Mouse (Mus musculus) lung, embryonic 16.5 days (tissue): ENCODE measurements at regions not wholly inside any gene's neighbourhood (a gene's known extent, or its start where the extent isn't known, plus 50 kb on each side); places are given as distances from the start of the nearest gene placed in this dataset.

Source experiments
- ATAC-seq: fragments of 200-750 bp; cut with Nextera tagmentation; 2 replicates; pipeline ENCODE4 v1.8.0; 2017; ENCODE audit warnings: low read depth, mild to moderate bottlenecking, moderate library complexity
- H3K27ac ChIP-seq: fragments of 300-500 bp; sonication (generic); 2 replicates; pipeline ENCODE4 v1.5.1; 2014; ENCODE audit warnings: mild to moderate bottlenecking, control low read depth, low read length
- H3K27me3 ChIP-seq: fragments of 300-500 bp; sonication (generic); 2 replicates; pipeline ENCODE4 v1.6.1; 2014; ENCODE audit warnings: low read depth, low read length, mixed read lengths; ENCODE audit not compliant: control insufficient read depth, insufficient read depth
- H3K36me3 ChIP-seq: fragments of 300-500 bp; sonication (generic); 2 replicates; pipeline ENCODE4 v1.6.1; 2014; ENCODE audit warnings: low read length; ENCODE audit not compliant: control insufficient read depth, insufficient read depth
- H3K4me1 ChIP-seq: fragments of 300-500 bp; sonication (generic); replicated peaks from 2 replicates; pipeline ENCODE4 v1.6.1; 2014; ENCODE audit warnings: low read length, mixed read lengths; ENCODE audit not compliant: control insufficient read depth, insufficient read depth
- H3K4me2 ChIP-seq: fragments of 300-500 bp; sonication (generic); 2 replicates; pipeline ENCODE4 v1.6.1; 2014; ENCODE audit warnings: low read depth, low read length, control low read depth
- H3K4me3 ChIP-seq: fragments of 300-500 bp; sonication (generic); 2 replicates; pipeline ENCODE4 v1.5.1; 2014; ENCODE audit warnings: mild to moderate bottlenecking, low read length, control low read depth
- H3K9ac ChIP-seq: fragments of 300-500 bp; sonication (generic); 2 replicates; pipeline ENCODE4 v1.6.1; 2014; ENCODE audit warnings: low read length, control low read depth
- H3K9me3 ChIP-seq: fragments of 300-500 bp; sonication (generic); 2 replicates; pipeline ENCODE4 v1.6.1; 2016; ENCODE audit warnings: low read length; ENCODE audit not compliant: control insufficient read depth
- WGBS: fragments of 180-500 bp; shearing (Covaris S2); extraction: QIAGEN DNeasy Blood & Tissue Kit; methylation state at CpG from one replicate; pipeline ENCODE4 v1.1.7; 2014; 5-methylcytosine and 5-hydroxymethylcytosine counted together

DNA sequence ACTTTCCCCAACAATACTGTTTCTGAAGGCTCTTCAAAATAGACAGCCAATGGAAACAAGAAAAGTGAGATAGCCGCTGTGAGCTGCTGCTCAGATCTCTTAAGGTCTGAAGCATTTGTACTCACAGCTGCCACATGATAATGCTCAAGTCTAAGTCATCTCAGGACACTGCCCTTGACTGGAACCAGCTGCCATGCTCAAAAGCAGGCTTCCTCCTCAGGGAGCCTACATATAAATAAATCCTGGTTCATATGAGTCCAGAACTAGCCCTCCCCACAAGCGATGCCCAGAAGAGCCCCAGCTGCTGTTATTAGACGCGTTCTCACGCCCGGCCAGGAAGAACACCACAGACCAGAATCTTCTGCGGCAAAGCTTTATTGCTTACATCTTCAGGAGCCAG is 304.9 kb upstream of the Negr1 start:
- no peaks in the 10 kb centered on the region for H3K4me1 ChIP-seq
- no peak overlapping the region for H3K4me2 ChIP-seq
- no peak overlapping the region for H3K4me3 ChIP-seq
- H3K27ac ChIP-seq: no peak overlapping the region
- no peaks in the 10 kb centered on the region for H3K36me3 ChIP-seq
- 52% methylated on average over 7 of the region's 7 CpGs for WGBS
- no peaks in the 10 kb centered on the region for H3K27me3 ChIP-seq
- peak; percentile 96 for ATAC-seq
- H3K9ac ChIP-seq: no peak overlapping the region
- H3K9me3 ChIP-seq: no peaks in the 10 kb centered on the region

DNA sequence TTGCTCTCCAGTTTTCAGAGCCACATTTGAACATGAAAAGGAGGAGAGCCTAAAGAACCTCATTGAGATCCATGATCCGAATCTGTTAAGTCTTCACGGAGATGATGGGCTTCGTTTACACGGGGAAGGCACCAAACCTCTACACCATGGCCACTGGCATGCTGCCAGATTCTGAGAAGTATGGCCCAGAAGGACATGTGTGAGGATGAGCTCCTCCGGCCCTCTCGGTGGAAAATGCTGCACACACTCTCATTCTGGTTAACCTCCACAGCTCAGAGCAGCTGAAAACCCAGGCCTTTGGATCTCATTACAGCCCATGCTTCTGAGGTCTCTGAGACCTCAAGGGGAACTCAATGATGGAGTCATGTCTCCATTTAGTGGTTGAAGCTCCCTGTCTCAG is 296.9 kb upstream of the Negr1 start:
- Histone ChIP-seq H3K4me2 (no peak overlapping the region), H3K36me3 (no peaks in the 10 kb centered on the region), H3K4me1 (no peaks in the 10 kb centered on the region), H3K9me3 (no peaks in the 10 kb centered on the region), H3K4me3 (no peak overlapping the region), H3K9ac (no peak overlapping the region), H3K27ac (no peak overlapping the region), H3K27me3 (no peaks in the 10 kb centered on the region)
- no peak for ATAC-seq
- 87% methylated on average over 6 of the region's 6 CpGs for WGBS

DNA sequence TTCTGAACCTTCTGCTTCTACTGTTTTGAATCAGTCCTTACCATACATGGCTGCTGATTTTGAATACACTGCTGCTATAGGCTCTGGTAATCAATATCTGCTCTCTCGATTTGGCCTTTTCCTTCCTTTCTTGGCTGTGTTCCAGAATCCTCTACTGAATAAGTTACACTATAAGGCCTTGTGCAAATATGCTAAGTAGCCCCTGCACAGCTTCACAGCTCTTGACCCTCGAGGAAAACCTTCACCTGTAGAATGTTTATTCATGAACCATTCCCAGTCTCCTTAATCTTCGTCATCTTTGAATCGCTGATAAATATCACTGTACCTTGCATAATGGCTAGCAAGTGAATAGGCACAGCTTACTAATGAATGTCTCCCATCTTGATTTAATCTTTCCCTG is 293.9 kb upstream of the Negr1 start:
- no peak overlapping the region for H3K9ac ChIP-seq
- no peaks in the 10 kb centered on the region for H3K9me3 ChIP-seq
- WGBS: 43% methylated on average over 4 of the region's 4 CpGs
- H3K36me3 ChIP-seq: no peaks in the 10 kb centered on the region
- no peak overlapping the region for H3K4me2 ChIP-seq
- 0 out of 2 replicates have a peak, but pooled peaks have one; percentile 34 for ATAC-seq
- no peak overlapping the region for H3K27ac ChIP-seq
- no peaks in the 10 kb centered on the region for H3K4me1 ChIP-seq
- no peak overlapping the region for H3K4me3 ChIP-seq
- H3K27me3 ChIP-seq: no peaks in the 10 kb centered on the region

DNA sequence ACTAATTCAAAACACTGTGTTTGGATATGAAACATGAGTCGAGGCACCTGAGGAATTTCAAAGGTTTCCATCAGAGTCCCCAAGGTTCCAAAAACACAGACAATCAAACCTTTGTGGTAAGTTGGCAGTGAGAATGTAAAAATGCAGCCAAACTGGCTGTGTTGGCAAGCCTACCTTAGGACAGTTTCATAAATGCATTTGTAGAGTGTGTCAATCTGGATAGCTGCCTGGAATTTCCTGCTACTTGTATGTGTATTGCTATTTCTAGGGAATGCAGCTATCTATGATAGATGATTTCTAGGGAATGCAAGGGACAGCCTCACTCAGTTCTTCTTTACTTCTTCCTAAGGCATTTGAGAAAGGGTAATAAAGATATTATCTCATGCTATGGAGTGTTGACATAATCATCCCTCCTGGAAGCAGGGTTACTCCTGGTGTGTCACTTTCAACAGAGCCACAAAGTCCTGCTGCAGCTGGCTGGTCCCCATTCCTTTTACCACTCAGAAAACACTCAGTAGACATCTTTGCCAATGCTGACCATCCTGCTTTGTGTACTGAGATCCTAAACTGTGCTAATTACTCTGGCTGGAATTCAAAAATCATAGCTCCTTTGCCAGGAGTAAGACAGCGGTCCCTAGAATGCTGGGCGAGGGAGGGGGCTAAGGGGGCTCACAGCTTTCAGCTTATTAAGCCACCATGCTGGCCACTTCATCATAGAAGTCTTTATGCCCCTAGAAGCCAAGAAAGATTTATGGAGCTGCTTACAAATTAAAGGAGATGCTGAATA is 261.4 kb upstream of the Negr1 start:
- no peak overlapping the region for H3K4me2 ChIP-seq
- H3K4me1 ChIP-seq: peaks cover 10% of the 10 kb centered on the region
- no peak overlapping the region for H3K4me3 ChIP-seq
- H3K27me3 ChIP-seq: no peaks in the 10 kb centered on the region
- no peaks in the 10 kb centered on the region for H3K36me3 ChIP-seq
- no peak overlapping the region for H3K9ac ChIP-seq
- ATAC-seq: peak; percentile 76
- no peaks in the 10 kb centered on the region for H3K9me3 ChIP-seq
- 31% methylated on average over 3 of the region's 3 CpGs for WGBS
- peak overlapping the region; percentile 31 for H3K27ac ChIP-seq

DNA sequence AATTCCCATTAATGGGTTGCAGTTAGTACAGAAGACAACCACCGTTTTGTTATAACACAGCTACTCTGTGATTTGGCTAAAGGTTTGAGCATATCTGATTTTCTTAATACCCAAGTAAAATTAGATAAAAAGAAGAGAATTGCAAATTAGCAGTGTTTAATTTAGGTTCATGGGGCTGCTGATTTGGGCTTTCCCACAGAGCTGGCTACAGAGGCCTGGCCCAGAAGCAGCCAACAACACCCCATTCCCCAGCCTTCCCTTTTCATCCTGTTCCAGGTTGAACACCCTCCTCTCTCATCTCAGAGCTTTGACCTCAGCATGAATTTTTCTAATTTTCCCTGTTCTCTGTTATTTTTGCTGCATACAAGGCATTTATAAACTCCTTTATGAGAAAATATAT is 260.3 kb upstream of the Negr1 start:
- Histone ChIP-seq H3K9ac (no peak overlapping the region), H3K4me1 (peaks cover 10% of the 10 kb centered on the region), H3K36me3 (no peaks in the 10 kb centered on the region), H3K27ac (no peak overlapping the region), H3K4me2 (no peak overlapping the region), H3K27me3 (no peaks in the 10 kb centered on the region), H3K4me3 (no peak overlapping the region), H3K9me3 (no peaks in the 10 kb centered on the region)
- WGBS: 61% methylated on average over 1 of the region's 1 CpGs
- no peak for ATAC-seq

DNA sequence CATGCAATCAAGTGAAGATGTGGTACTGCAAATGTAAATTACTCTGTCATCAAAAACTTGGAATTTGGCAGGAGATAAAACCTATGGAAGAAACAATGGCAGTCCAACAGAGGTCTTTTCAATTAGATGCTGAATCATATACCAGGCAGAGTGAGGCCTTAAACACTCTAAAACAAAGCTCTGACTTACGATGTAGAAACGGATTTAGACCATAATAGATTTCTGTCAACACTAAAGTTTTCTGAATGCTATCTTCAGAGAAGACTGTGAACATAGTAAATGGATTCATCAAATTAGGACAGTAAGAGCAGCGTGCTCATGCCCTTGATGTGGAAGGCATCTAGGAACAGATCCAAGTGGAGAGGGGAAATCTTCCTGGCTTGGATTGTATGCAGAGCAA is 259.8 kb upstream of the Negr1 start:
- no peaks in the 10 kb centered on the region for H3K36me3 ChIP-seq
- H3K4me2 ChIP-seq: no peak overlapping the region
- no peak for ATAC-seq
- no peaks in the 10 kb centered on the region for H3K27me3 ChIP-seq
- WGBS: 57% methylated on average over 3 of the region's 3 CpGs
- H3K9me3 ChIP-seq: no peaks in the 10 kb centered on the region
- no peak overlapping the region for H3K4me3 ChIP-seq
- no peak overlapping the region for H3K9ac ChIP-seq
- H3K27ac ChIP-seq: no peak overlapping the region
- H3K4me1 ChIP-seq: peaks cover 10% of the 10 kb centered on the region

DNA sequence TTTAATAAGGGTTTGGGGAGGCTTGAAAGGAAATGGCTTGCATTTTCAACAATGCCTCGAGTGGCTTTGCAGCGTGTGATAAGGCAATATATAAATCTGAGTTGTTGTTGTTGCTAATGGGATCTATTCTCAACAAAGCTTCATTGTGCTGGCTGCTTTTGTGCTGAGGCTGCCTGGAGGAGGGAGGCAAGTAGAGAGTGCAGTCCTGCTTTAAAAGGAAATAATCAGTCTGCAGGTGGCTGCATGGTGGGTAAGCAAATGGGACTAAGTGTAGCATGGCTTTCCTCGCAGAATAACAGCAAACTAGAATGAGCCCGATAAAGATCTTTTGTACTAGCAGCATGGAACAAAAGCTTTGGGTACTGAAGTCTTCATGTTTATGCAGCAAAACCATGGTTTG is 257.4 kb upstream of the Negr1 start:
- H3K4me1 ChIP-seq: peaks cover 10% of the 10 kb centered on the region
- WGBS: 54% methylated on average over 4 of the region's 4 CpGs
- H3K9me3 ChIP-seq: no peaks in the 10 kb centered on the region
- H3K36me3 ChIP-seq: no peaks in the 10 kb centered on the region
- H3K9ac ChIP-seq: no peak overlapping the region
- no peaks in the 10 kb centered on the region for H3K27me3 ChIP-seq
- ATAC-seq: no peak
- H3K27ac ChIP-seq: no peak overlapping the region
- no peak overlapping the region for H3K4me3 ChIP-seq
- no peak overlapping the region for H3K4me2 ChIP-seq

DNA sequence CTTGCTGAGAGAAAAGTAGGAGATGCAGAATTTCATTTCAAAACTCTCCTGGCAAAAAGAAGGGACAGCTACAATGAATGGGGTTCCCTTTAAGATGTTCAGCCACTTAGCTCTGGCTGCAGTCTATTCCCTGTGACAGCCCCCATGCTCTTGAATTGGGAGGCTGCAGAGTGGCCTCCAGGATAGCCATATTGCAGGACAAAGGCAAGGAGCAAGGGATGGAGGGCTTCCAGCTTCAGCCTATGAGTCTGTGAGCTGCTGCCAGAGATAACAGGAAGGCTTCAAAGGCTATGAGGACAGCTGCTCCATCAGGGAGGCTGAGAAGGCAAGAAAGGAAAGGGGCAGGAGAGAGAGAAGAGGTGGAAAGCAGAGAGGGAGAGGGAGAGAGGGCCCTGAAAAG is 256.5 kb upstream of the Negr1 start:
- peaks cover 6% of the 10 kb centered on the region for H3K4me1 ChIP-seq
- H3K9me3 ChIP-seq: no peaks in the 10 kb centered on the region
- H3K9ac ChIP-seq: no peak overlapping the region
- no peaks in the 10 kb centered on the region for H3K36me3 ChIP-seq
- no peaks in the 10 kb centered on the region for H3K27me3 ChIP-seq
- no peak overlapping the region for H3K27ac ChIP-seq
- no peak overlapping the region for H3K4me3 ChIP-seq
- ATAC-seq: no peak
- H3K4me2 ChIP-seq: no peak overlapping the region

DNA sequence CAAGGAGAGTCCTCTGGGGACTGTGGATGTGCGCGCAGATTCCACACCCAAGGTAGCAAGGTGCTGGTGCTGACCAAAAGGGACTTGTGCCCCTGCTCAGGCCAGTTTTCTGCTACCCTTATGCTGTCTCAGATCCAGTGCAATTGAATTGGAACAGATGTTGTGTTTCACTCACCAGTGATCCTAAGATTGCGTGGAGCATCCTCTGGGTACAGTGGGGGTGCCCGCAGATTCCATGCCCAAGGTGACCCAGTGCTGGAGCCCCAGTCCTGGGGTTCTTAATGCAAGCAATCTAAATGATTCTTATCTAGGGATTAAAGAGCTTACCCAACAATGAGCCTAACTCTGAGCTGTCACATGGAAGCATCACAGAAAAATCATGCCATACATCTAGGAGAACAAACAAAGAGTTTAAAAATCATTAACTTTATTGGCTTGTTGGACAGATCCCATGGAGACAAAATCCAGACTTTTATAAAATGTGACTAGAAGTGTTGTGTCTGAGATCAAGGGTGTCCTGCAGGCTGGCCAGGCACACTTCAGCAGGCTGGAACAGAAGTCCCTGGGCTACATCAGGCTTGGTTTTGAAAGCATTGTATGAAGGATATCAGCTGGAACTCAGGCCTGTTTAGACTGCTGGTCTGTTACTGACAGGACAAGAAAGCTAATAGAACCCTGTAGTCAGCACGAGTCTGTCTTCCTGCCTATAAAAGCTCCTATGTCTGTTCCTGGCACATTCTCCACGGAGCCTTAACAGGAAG is 226.4 kb upstream of the Negr1 start:
- H3K4me1 ChIP-seq: no peaks in the 10 kb centered on the region
- no peak overlapping the region; the same call in 1 of the 2 replicates for H3K27ac ChIP-seq
- H3K27me3 ChIP-seq: no peaks in the 10 kb centered on the region
- 53% methylated on average over 6 of the region's 6 CpGs for WGBS
- H3K9ac ChIP-seq: no peak overlapping the region
- H3K36me3 ChIP-seq: no peaks in the 10 kb centered on the region
- H3K4me2 ChIP-seq: no peak overlapping the region
- no peak overlapping the region for H3K4me3 ChIP-seq
- no peaks in the 10 kb centered on the region for H3K9me3 ChIP-seq
- ATAC-seq: peak; percentile 97
